Mouse (Mus musculus): Measurements from ENCODE around the gene Cradd. TPM values are rescaled to one million over a fixed set of nuclear protein-coding genes. Genes with fewer than 3 reads are reported as not detected.
A peak's percentile ranks its signal among the peaks of the same experiment; 100 is the strongest.

Gene Cradd
- polyA plus RNA-seq, 1 experiment from 2014 or later, result 10.4 TPM

GRCm38 (mm10) chr10:95300178-95300793, 23.6 kb downstream of the Cradd start:
- Histone ChIP-seq H3K9ac (replicated peaks; ENCODE audit: low read depth, low read length) (no peak overlapping the region), H3K4me3 (replicated peaks; ENCODE audit: low read length) (no peak overlapping the region), H3K4me2 (ENCODE audit: low read length) (no peak overlapping the region), H3K4me1 (replicated peaks; ENCODE audit: control insufficient read depth, insufficient read depth, low read length) (peaks cover 5% of the 10 kb centered on the region; the same call in 1 of the 2 replicates), H3K9me3 (ENCODE audit: control insufficient read depth, low read length) (no peaks in the 10 kb centered on the region), H3K27ac (ENCODE audit: low read length) (no peak overlapping the region), H3K36me3 (ENCODE audit: control insufficient read depth, insufficient read depth) (no peaks in the 10 kb centered on the region), H3K27me3 (replicated peaks; ENCODE audit: control insufficient read depth, insufficient read depth, low read length) (no peaks in the 10 kb centered on the region)
- ATAC-seq, result no peak
- 89% methylated on average over 8 of the region's 8 CpGs for WGBS

- Histone ChIP-seq H3K9ac (replicated peaks; ENCODE audit: low read depth, low read length) (no peak overlapping the region), H3K27me3 (replicated peaks; ENCODE audit: control insufficient read depth, insufficient read depth, low read length) (no peaks in the 10 kb centered on the region), H3K9me3 (ENCODE audit: control insufficient read depth, low read length) (no peaks in the 10 kb centered on the region), H3K4me1 (replicated peaks; ENCODE audit: control insufficient read depth, insufficient read depth, low read length) (peaks cover 5% of the 10 kb centered on the region; the same call in 1 of the 2 replicates), H3K4me2 (ENCODE audit: low read length) (no peak overlapping the region), H3K4me3 (replicated peaks; ENCODE audit: low read length) (no peak overlapping the region), H3K36me3 (ENCODE audit: control insufficient read depth, insufficient read depth) (no peaks in the 10 kb centered on the region), H3K27ac (ENCODE audit: low read length) (no peak overlapping the region)
- no peak for ATAC-seq
- WGBS, result 86% methylated on average over 7 of the region's 7 CpGs
Observed at GRCm38 (mm10) chr10:95299808-95300133, 24.2 kb downstream of the Cradd start.

GRCm38 (mm10) chr10:95299010-95299807, 24.7 kb downstream of the Cradd start:
- Histone ChIP-seq H3K27ac (ENCODE audit: low read length) (no peak overlapping the region), H3K27me3 (replicated peaks; ENCODE audit: control insufficient read depth, insufficient read depth, low read length) (no peaks in the 10 kb centered on the region), H3K9ac (replicated peaks; ENCODE audit: low read depth, low read length) (no peak overlapping the region), H3K36me3 (ENCODE audit: control insufficient read depth, insufficient read depth) (no peaks in the 10 kb centered on the region), H3K4me3 (replicated peaks; ENCODE audit: low read length) (no peak overlapping the region), H3K4me2 (ENCODE audit: low read length) (no peak overlapping the region), H3K4me1 (replicated peaks; ENCODE audit: control insufficient read depth, insufficient read depth, low read length) (peaks cover 5% of the 10 kb centered on the region; the same call in 1 of the 2 replicates), H3K9me3 (ENCODE audit: control insufficient read depth, low read length) (no peaks in the 10 kb centered on the region)
- no peak for ATAC-seq
- 79% methylated on average over 18 of the region's 18 CpGs for WGBS

- WGBS, result 88% methylated on average over 6 of the region's 6 CpGs
- Histone ChIP-seq H3K27me3 (replicated peaks; ENCODE audit: control insufficient read depth, insufficient read depth, low read length) (no peaks in the 10 kb centered on the region), H3K4me3 (replicated peaks; ENCODE audit: low read length) (no peak overlapping the region), H3K4me1 (replicated peaks; ENCODE audit: control insufficient read depth, insufficient read depth, low read length) (peaks cover 5% of the 10 kb centered on the region; the same call in 1 of the 2 replicates), H3K36me3 (ENCODE audit: control insufficient read depth, insufficient read depth) (no peaks in the 10 kb centered on the region), H3K27ac (ENCODE audit: low read length) (no peak overlapping the region), H3K4me2 (ENCODE audit: low read length) (no peak overlapping the region), H3K9ac (replicated peaks; ENCODE audit: low read depth, low read length) (no peak overlapping the region), H3K9me3 (ENCODE audit: control insufficient read depth, low read length) (no peaks in the 10 kb centered on the region)
- no peak for ATAC-seq
Observed at GRCm38 (mm10) chr10:95298504-95298903, 25.4 kb downstream of the Cradd start.

GRCm38 (mm10) chr10:95297690-95298104, 26.2 kb downstream of the Cradd start:
- Histone ChIP-seq H3K27ac (ENCODE audit: low read length) (no peak overlapping the region), H3K9me3 (ENCODE audit: control insufficient read depth, low read length) (no peaks in the 10 kb centered on the region), H3K36me3 (ENCODE audit: control insufficient read depth, insufficient read depth) (no peaks in the 10 kb centered on the region), H3K4me2 (ENCODE audit: low read length) (no peak overlapping the region), H3K9ac (replicated peaks; ENCODE audit: low read depth, low read length) (no peak overlapping the region), H3K27me3 (replicated peaks; ENCODE audit: control insufficient read depth, insufficient read depth, low read length) (no peaks in the 10 kb centered on the region), H3K4me1 (replicated peaks; ENCODE audit: control insufficient read depth, insufficient read depth, low read length) (peaks cover 5% of the 10 kb centered on the region; the same call in 1 of the 2 replicates), H3K4me3 (replicated peaks; ENCODE audit: low read length) (no peak overlapping the region)
- WGBS, result 60% methylated on average over 9 of the region's 9 CpGs
- ATAC-seq, result 0 out of 2 replicates have a peak, but pooled peaks have one; percentile 28

GRCm38 (mm10) chr10:95297024-95297423, 26.9 kb downstream of the Cradd start:
- no peak for ATAC-seq
- WGBS, result 81% methylated on average over 11 of the region's 11 CpGs
- Histone ChIP-seq H3K27ac (ENCODE audit: low read length) (no peak overlapping the region), H3K27me3 (replicated peaks; ENCODE audit: control insufficient read depth, insufficient read depth, low read length) (no peaks in the 10 kb centered on the region), H3K4me3 (replicated peaks; ENCODE audit: low read length) (no peak overlapping the region), H3K9me3 (ENCODE audit: control insufficient read depth, low read length) (no peaks in the 10 kb centered on the region), H3K4me1 (replicated peaks; ENCODE audit: control insufficient read depth, insufficient read depth, low read length) (peaks cover 5% of the 10 kb centered on the region; the same call in 1 of the 2 replicates), H3K36me3 (ENCODE audit: control insufficient read depth, insufficient read depth) (no peaks in the 10 kb centered on the region), H3K9ac (replicated peaks; ENCODE audit: low read depth, low read length) (no peak overlapping the region), H3K4me2 (ENCODE audit: low read length) (no peak overlapping the region)

GRCm38 (mm10) chr10:95293261-95293660, 30.7 kb downstream of the Cradd start:
- Histone ChIP-seq H3K27me3 (replicated peaks; ENCODE audit: control insufficient read depth, insufficient read depth, low read length) (no peaks in the 10 kb centered on the region), H3K4me1 (replicated peaks; ENCODE audit: control insufficient read depth, insufficient read depth, low read length) (peaks cover 11% of the 10 kb centered on the region; the same call in 1 of the 2 replicates), H3K9me3 (ENCODE audit: control insufficient read depth, low read length) (no peaks in the 10 kb centered on the region), H3K4me2 (ENCODE audit: low read length) (no peak overlapping the region), H3K9ac (replicated peaks; ENCODE audit: low read depth, low read length) (no peak overlapping the region), H3K36me3 (ENCODE audit: control insufficient read depth, insufficient read depth) (no peaks in the 10 kb centered on the region), H3K27ac (ENCODE audit: low read length) (no peak overlapping the region), H3K4me3 (replicated peaks; ENCODE audit: low read length) (no peak overlapping the region)
- 92% methylated on average over 8 of the region's 8 CpGs for WGBS
- ATAC-seq, result no peak

GRCm38 (mm10) chr10:95292269-95292668, 31.7 kb downstream of the Cradd start:
- 90% methylated on average over 5 of the region's 5 CpGs for WGBS
- no peaks in the 10 kb centered on the region for H3K27me3 ChIP-seq (replicated peaks; ENCODE audit: control insufficient read depth, insufficient read depth, low read length)
- no peaks in the 10 kb centered on the region for H3K9me3 ChIP-seq (ENCODE audit: control insufficient read depth, low read length)
- no peak for ATAC-seq
- H3K36me3 ChIP-seq (ENCODE audit: control insufficient read depth, insufficient read depth), result no peaks in the 10 kb centered on the region
- no peak overlapping the region for H3K4me3 ChIP-seq (replicated peaks; ENCODE audit: low read length)
- H3K27ac ChIP-seq (ENCODE audit: low read length), result no peak overlapping the region
- no peak overlapping the region for H3K9ac ChIP-seq (replicated peaks; ENCODE audit: low read depth, low read length)
- H3K4me1 ChIP-seq (replicated peaks; ENCODE audit: control insufficient read depth, insufficient read depth, low read length), result peaks cover 8% of the 10 kb centered on the region; the same call in 1 of the 2 replicates
- no peak overlapping the region for H3K4me2 ChIP-seq (ENCODE audit: low read length)

GRCm38 (mm10) chr10:95291133-95291876, 32.6 kb downstream of the Cradd start:
- Histone ChIP-seq H3K9me3 (ENCODE audit: control insufficient read depth, low read length) (no peaks in the 10 kb centered on the region), H3K9ac (replicated peaks; ENCODE audit: low read depth, low read length) (no peak overlapping the region), H3K4me2 (ENCODE audit: low read length) (no peak overlapping the region), H3K4me3 (replicated peaks; ENCODE audit: low read length) (no peak overlapping the region), H3K4me1 (replicated peaks; ENCODE audit: control insufficient read depth, insufficient read depth, low read length) (peaks cover 6% of the 10 kb centered on the region; the same call in 1 of the 2 replicates), H3K36me3 (ENCODE audit: control insufficient read depth, insufficient read depth) (no peaks in the 10 kb centered on the region), H3K27me3 (replicated peaks; ENCODE audit: control insufficient read depth, insufficient read depth, low read length) (no peaks in the 10 kb centered on the region), H3K27ac (ENCODE audit: low read length) (no peak overlapping the region)
- no peak for ATAC-seq
- 86% methylated on average over 13 of the region's 13 CpGs for WGBS
